ENCODE assay signal across 10 mouse cellular contexts in genomic region chr4:137476065-137476760, GRCm38 (mm10). TPM values are rescaled to one million over a fixed set of nuclear protein-coding genes. Genes with fewer than 3 reads are reported as not detected.
A peak's percentile ranks its signal among the peaks of the same experiment; 100 is the strongest.
DNase-seq lines count a peak whose midpoint lies in the region; ATAC-seq lines count a peak whose summit lies in the region.
"Had no signal": no experiment of that assay in that cellular context is flagged by ENCODE, and none has a peak within 500 bp of the region (broad histone marks: within the 10 kb centered on the region; RNA-seq: fewer than 3 reads in every experiment).

No protein-coding gene starts in this region.

- DNase-seq in neural tube, embryonic 11.5 days (ENCODE audit: low spot score) = no peak
- no peak for DNase-seq in neural tube, embryonic 10.5 days (ENCODE audit: extremely low spot score, low spot score)
- DNase-seq in heart, postnatal 36 days = peak; percentile 76 to 82
- peak; percentile 13 to 44 for DNase-seq in left cerebral cortex, adult 9 months (ENCODE audit: low spot score in 2 of 2)
- no peak for DNase-seq in embryo, embryonic 10 days (ENCODE audit: low spot score)
- no peak for DNase-seq in cerebellum, adult 9-10 months

- H3K9ac ChIP-seq in neural tube, embryonic 11.5 days (ENCODE audit: low read length) = no peak overlapping the region
- peak overlapping the region; percentile 30; the same call in 1 of the 2 replicates for H3K9ac ChIP-seq in neural tube, embryonic 15.5 days (replicated peaks)

- WGBS in neural tube, embryonic 11.5 days = 27% methylated on average over 10 of the region's 10 CpGs
- 31% methylated on average over 10 of the region's 10 CpGs for WGBS in neural tube, embryonic 15.5 days

- H3K36me3 ChIP-seq in neural tube, embryonic 11.5 days (ENCODE audit: control insufficient read depth, insufficient read depth, low read length) = no peaks in the 10 kb centered on the region
- no peaks in the 10 kb centered on the region for H3K36me3 ChIP-seq in neural tube, embryonic 15.5 days

- intact Hi-C loops in heart, postnatal 36 days (cut with DNase I) = no loop called here

- peak overlapping the region; percentile 1; the same call in 1 of the 2 replicates for H3K4me2 ChIP-seq in neural tube, embryonic 11.5 days (ENCODE audit: low read depth)
- H3K4me2 ChIP-seq in neural tube, embryonic 15.5 days = peak overlapping the region; percentile 44

- H3K4me3 ChIP-seq in neural tube, embryonic 11.5 days (ENCODE audit: low read depth, low read length) = no peak overlapping the region
- H3K4me3 ChIP-seq in neural tube, embryonic 15.5 days (replicated peaks) = peak overlapping the region; percentile 8; the same call in 1 of the 2 replicates

- peaks cover 42% of the 10 kb centered on the region for H3K4me1 ChIP-seq in neural tube, embryonic 11.5 days (ENCODE audit: control insufficient read depth, insufficient read depth, low read length)
- H3K4me1 ChIP-seq in neural tube, embryonic 15.5 days = peaks cover 40% of the 10 kb centered on the region

- no peak overlapping the region for H3K27ac ChIP-seq in neural tube, embryonic 11.5 days (ENCODE audit: low read depth, low read length)
- H3K27ac ChIP-seq in neural tube, embryonic 15.5 days (replicated peaks) = no peak overlapping the region

- no peak for ATAC-seq in neural tube, embryonic 11.5 days (ENCODE audit: insufficient read depth, low FRiP score, low TSS enrichment)
- ATAC-seq in frontal cortex, adult (ENCODE audit: low TSS enrichment) = peak; percentile 57; the same call in 1 of the 2 replicates
- no peak for ATAC-seq in neural tube, embryonic 15.5 days (ENCODE audit: low FRiP score)

- no peaks in the 10 kb centered on the region for H3K27me3 ChIP-seq in neural tube, embryonic 11.5 days (ENCODE audit: control insufficient read depth, insufficient read depth, low read length)
- no peaks in the 10 kb centered on the region for H3K27me3 ChIP-seq in neural tube, embryonic 15.5 days (replicated peaks)

- H3K9me3 ChIP-seq in neural tube, embryonic 11.5 days (ENCODE audit: control insufficient read depth, low read length) = no peaks in the 10 kb centered on the region
- no peaks in the 10 kb centered on the region for H3K9me3 ChIP-seq in neural tube, embryonic 15.5 days (replicated peaks)

RNA-seq across cellular contexts. Expression of gene Hspg2, which starts 7.6 kb away (rescaled TPM):
- 18.6 and 21.5 TPM in 2 replicates for polyA plus RNA-seq in neural tube, embryonic 11.5 days (2014; fragmentation: Nextera tagmentation; extraction: Ambion mirVana)
- total RNA-seq in heart, postnatal 36 days (2021) = 100 to 1,000 TPM; 240 to 255 TPM
- polyA plus RNA-seq in neural tube, embryonic 15.5 days (2015; fragmentation: Nextera tagmentation; extraction: Ambion mirVana) = 7.5 and 9.8 TPM in 2 replicates

RNA-seq across cellular contexts. Expression of gene 1700013G24Rik, which starts 23.1 kb away (rescaled TPM):
- polyA plus RNA-seq in neural tube, embryonic 11.5 days (2014; fragmentation: Nextera tagmentation; extraction: Ambion mirVana) = not detected in 2 replicates
- total RNA-seq in heart, postnatal 36 days (2021) = not detected
- not detected in 2 replicates for polyA plus RNA-seq in neural tube, embryonic 15.5 days (2015; fragmentation: Nextera tagmentation; extraction: Ambion mirVana)
- total RNA-seq: adrenal gland, adult 18-20 months had no signal
- polyA plus RNA-seq: liver, embryonic 16.5 days had no signal

RNA-seq across cellular contexts. Expression of gene Cela3b, which starts 45.9 kb away (rescaled TPM):
- not detected in 2 replicates for polyA plus RNA-seq in neural tube, embryonic 11.5 days (2014; fragmentation: Nextera tagmentation; extraction: Ambion mirVana)
- not detected for total RNA-seq in heart, postnatal 36 days (2021)
- 0.86 TPM in 1 of 2 replicates, not detected in the other for polyA plus RNA-seq in neural tube, embryonic 15.5 days (2015; fragmentation: Nextera tagmentation; extraction: Ambion mirVana)
- total RNA-seq: adrenal gland, adult 18-20 months had no signal

Comparison
In these comparisons a context has a peak if more than half of its experiments do, and no peak if none do; other contexts are left out.
1. DNase-seq: peak in heart, postnatal 36 days (2 of 2) and left cerebral cortex, adult 9 months (2 of 2); none in neural tube, embryonic 11.5 days (single experiment), neural tube, embryonic 10.5 days (single experiment), embryo, embryonic 10 days (single experiment) and cerebellum, adult 9-10 months (single experiment).